8 mouse cellular contexts compared by ENCODE assay signal in genomic region chr15:81744992-81745600, GRCm38 (mm10). TPM values are rescaled to one million over a fixed set of nuclear protein-coding genes. Genes with fewer than 3 reads are reported as not detected.
DNase-seq lines count a peak whose midpoint lies in the region; ATAC-seq lines count a peak whose summit lies in the region.

Gene Zc3h7b (plus strand): TSS chr15:81745057.
Gene Rangap1 (minus strand): TSS chr15:81745530.

- peak; percentile 90 for DNase-seq in MN1 (ENCODE audit: low spot score)
- DNase-seq in cerebellum, adult 9-10 months, result peak; percentile 71
- DNase-seq in heart, postnatal 4 days, result peak; percentile 85
- peak; percentile 40 to 59 for DNase-seq in layer of hippocampus, adult 8-10 months (ENCODE audit: low spot score in 2 of 2)
- DNase-seq in ovary, adult 18-20 months (ENCODE audit: low spot score), result peak; percentile 61
- DNase-seq in thymus, postnatal 0 days (ENCODE audit: low spot score), result peak; percentile 70

- under 1% methylated on average over 65 of the region's 65 CpGs for WGBS in lung, embryonic 15.5 days

- H3K27me3 ChIP-seq in lung, embryonic 15.5 days, result no peaks in the 10 kb centered on the region

- H3K4me1 ChIP-seq in lung, embryonic 15.5 days, result peaks cover 14% of the 10 kb centered on the region

- ATAC-seq in frontal cortex, adult (ENCODE audit: low TSS enrichment), result peak; percentile 91
- peak; percentile 85 for ATAC-seq in lung, embryonic 15.5 days (ENCODE audit: borderline replicate concordance, extremely low read depth, low FRiP score, low TSS enrichment)

- no peaks in the 10 kb centered on the region for H3K36me3 ChIP-seq in lung, embryonic 15.5 days

- peak within 1 kb of the TSS; percentile 72 for H3K9ac ChIP-seq in lung, embryonic 15.5 days

- H3K27ac ChIP-seq in lung, embryonic 15.5 days, result peak within 1 kb of the TSS; percentile 90

- peak within 1 kb of the TSS; percentile 75 for H3K4me2 ChIP-seq in lung, embryonic 15.5 days

- H3K9me3 ChIP-seq in lung, embryonic 15.5 days, result no peaks in the 10 kb centered on the region

- H3K4me3 ChIP-seq in lung, embryonic 15.5 days, result peak within 1 kb of the TSS; percentile 82

RNA-seq across cellular contexts. Expression of gene Zc3h7b, which starts in this region (rescaled TPM):
- 10 to 100 TPM; 78.6 to 88.9 TPM for total RNA-seq in heart, postnatal 4 days (2021)
- 100 to 1,000 TPM; 123 to 147 (median 135) TPM for total RNA-seq in layer of hippocampus, adult 8-10 months (2022)
- polyA plus RNA-seq in lung, embryonic 15.5 days (2015; fragmentation: Nextera tagmentation; extraction: Ambion mirVana), result 30.4 and 30.7 TPM in 2 replicates
- polyA plus RNA-seq in thymus, postnatal 0 days (2015; fragmentation: Nextera tagmentation; extraction: Ambion mirVana), result 14.5 and 17.6 TPM in 2 replicates

RNA-seq across cellular contexts. Expression of gene Rangap1, which starts in this region (rescaled TPM):
- total RNA-seq in heart, postnatal 4 days (2021), result 10 to 100 TPM; 82.7 to 88.8 TPM
- 100 to 1,000 TPM; 157 to 176 (median 168) TPM for total RNA-seq in layer of hippocampus, adult 8-10 months (2022)
- polyA plus RNA-seq in lung, embryonic 15.5 days (2015; fragmentation: Nextera tagmentation; extraction: Ambion mirVana), result 100 and 111 TPM in 2 replicates
- polyA plus RNA-seq in thymus, postnatal 0 days (2015; fragmentation: Nextera tagmentation; extraction: Ambion mirVana), result 67.1 and 71.0 TPM in 2 replicates

Comparison
In these comparisons a context has a peak if more than half of its experiments do, and no peak if none do; other contexts are left out.
1. Peak in every context shown above with its lines: DNase-seq, ATAC-seq, H3K4me3 ChIP-seq and H3K27ac ChIP-seq.